Mouse (Mus musculus): ENCODE measurements around the gene Clmp. TPM values are rescaled to one million over a fixed set of nuclear protein-coding genes. Genes with fewer than 3 reads are reported as not detected.
"Not testable (repeated sequence)": the region's sequence is repeated elsewhere in the genome, so short reads cannot be mapped to it uniquely, and the experiment has no call there.

Clmp gene
- polyA plus RNA-seq, 1 experiment from 2014 or later: 56.3 TPM

GRCm38 (mm10) chr9:40785452-40785851 lies 99.7 kb downstream of the Clmp start:
- H3K9ac ChIP-seq (replicated peaks): no peak overlapping the region

GRCm38 (mm10) chr9:40786820-40787219 lies 101.1 kb downstream of the Clmp start:
- H3K9ac ChIP-seq (replicated peaks); H3K27me3 ChIP-seq; ATAC-seq (replicated peaks); H3K27ac ChIP-seq (replicated peaks); H3K9me3 ChIP-seq; H3K4me2 ChIP-seq (replicated peaks); H3K36me3 ChIP-seq; H3K4me3 ChIP-seq: not testable (repeated sequence)
- WGBS: 97% methylated on average over 6 of the region's 6 CpGs
- peaks cover 21% of the 10 kb centered on the region for H3K4me1 ChIP-seq

More at GRCm38 (mm10) chr9:40785452-40785851, 99.7 kb downstream of the Clmp start:
- Histone ChIP-seq H3K9me3 (no peaks in the 10 kb centered on the region), H3K4me1 (peaks cover 21% of the 10 kb centered on the region), H3K36me3 (peaks cover 6% of the 10 kb centered on the region; the same call in 1 of the 2 replicates), H3K27ac (replicated peaks) (peak overlapping the region; percentile 54), H3K27me3 (no peaks in the 10 kb centered on the region), H3K4me2 (replicated peaks) (no peak overlapping the region), H3K4me3 (no peak overlapping the region)
- WGBS: 40% methylated on average over 6 of the region's 6 CpGs
- no peak for ATAC-seq (replicated peaks)

GRCm38 (mm10) chr9:40791864-40792633 lies 106.3 kb downstream of the Clmp start:
- no peak for ATAC-seq (replicated peaks)
- Histone ChIP-seq H3K36me3 (no peaks in the 10 kb centered on the region), H3K4me2 (replicated peaks) (no peak overlapping the region), H3K9me3 (no peaks in the 10 kb centered on the region), H3K4me3 (no peak overlapping the region), H3K27ac (replicated peaks) (no peak overlapping the region), H3K4me1 (no peaks in the 10 kb centered on the region), H3K27me3 (no peaks in the 10 kb centered on the region), H3K9ac (replicated peaks) (no peak overlapping the region)
- 67% methylated on average over 6 of the region's 6 CpGs for WGBS

GRCm38 (mm10) chr9:40793581-40793980 lies 107.8 kb downstream of the Clmp start:
- H3K36me3 ChIP-seq: no peaks in the 10 kb centered on the region
- no peak overlapping the region for H3K27ac ChIP-seq (replicated peaks)
- 99% methylated on average over 5 of the region's 5 CpGs for WGBS
- H3K9me3 ChIP-seq: no peaks in the 10 kb centered on the region
- H3K27me3 ChIP-seq: no peaks in the 10 kb centered on the region
- no peaks in the 10 kb centered on the region for H3K4me1 ChIP-seq
- H3K9ac ChIP-seq (replicated peaks): no peak overlapping the region
- no peak for ATAC-seq (replicated peaks)
- no peak overlapping the region for H3K4me3 ChIP-seq
- no peak overlapping the region for H3K4me2 ChIP-seq (replicated peaks)

- no peak overlapping the region for H3K4me3 ChIP-seq
- H3K9me3 ChIP-seq: no peaks in the 10 kb centered on the region
- no peak overlapping the region for H3K27ac ChIP-seq (replicated peaks)
- no peak for ATAC-seq (replicated peaks)
- 42% methylated on average over 5 of the region's 5 CpGs for WGBS
- H3K4me1 ChIP-seq: peaks cover 4% of the 10 kb centered on the region
- H3K27me3 ChIP-seq: no peaks in the 10 kb centered on the region
- H3K9ac ChIP-seq (replicated peaks): no peak overlapping the region
- H3K4me2 ChIP-seq (replicated peaks): no peak overlapping the region
- H3K36me3 ChIP-seq: no peaks in the 10 kb centered on the region
Measured at GRCm38 (mm10) chr9:40794251-40794650, 108.5 kb downstream of the Clmp start.

GRCm38 (mm10) chr9:40794926-40795325 lies 109.2 kb downstream of the Clmp start:
- Histone ChIP-seq H3K27ac (replicated peaks) (no peak overlapping the region), H3K4me1 (peaks cover 10% of the 10 kb centered on the region), H3K36me3 (no peaks in the 10 kb centered on the region), H3K27me3 (no peaks in the 10 kb centered on the region), H3K4me3 (no peak overlapping the region), H3K9me3 (no peaks in the 10 kb centered on the region), H3K4me2 (replicated peaks) (no peak overlapping the region), H3K9ac (replicated peaks) (no peak overlapping the region)
- ATAC-seq (replicated peaks): no peak
- 79% methylated on average over 5 of the region's 5 CpGs for WGBS

- Histone ChIP-seq H3K4me3 (no peak overlapping the region), H3K27me3 (no peaks in the 10 kb centered on the region), H3K9me3 (no peaks in the 10 kb centered on the region), H3K27ac (replicated peaks) (no peak overlapping the region), H3K9ac (replicated peaks) (no peak overlapping the region), H3K36me3 (no peaks in the 10 kb centered on the region), H3K4me1 (peaks cover 11% of the 10 kb centered on the region), H3K4me2 (replicated peaks) (no peak overlapping the region)
- 82% methylated on average over 2 of the region's 2 CpGs for whole genome bisulfite sequencing
- no peak for ATAC-seq (replicated peaks)
Measured at GRCm38 (mm10) chr9:40795562-40795961, 109.8 kb downstream of the Clmp start.

GRCm38 (mm10) chr9:40796054-40796453 lies 110.3 kb downstream of the Clmp start:
- Histone ChIP-seq H3K36me3 (no peaks in the 10 kb centered on the region), H3K4me2 (replicated peaks) (no peak overlapping the region), H3K9me3 (no peaks in the 10 kb centered on the region), H3K9ac (replicated peaks) (no peak overlapping the region), H3K4me1 (peaks cover 11% of the 10 kb centered on the region), H3K27ac (replicated peaks) (no peak overlapping the region), H3K4me3 (no peak overlapping the region), H3K27me3 (no peaks in the 10 kb centered on the region)
- ATAC-seq (replicated peaks): no peak
- 78% methylated on average over 4 of the region's 4 CpGs for WGBS

GRCm38 (mm10) chr9:40798247-40798960 lies 112.6 kb downstream of the Clmp start:
- no peak overlapping the region for H3K9ac ChIP-seq (replicated peaks)
- ATAC-seq (replicated peaks): no peak
- H3K4me1 ChIP-seq: peaks cover 13% of the 10 kb centered on the region
- no peak overlapping the region for H3K27ac ChIP-seq (replicated peaks)
- no peaks in the 10 kb centered on the region for H3K27me3 ChIP-seq
- WGBS: 84% methylated on average over 9 of the region's 9 CpGs
- no peaks in the 10 kb centered on the region for H3K9me3 ChIP-seq
- H3K4me2 ChIP-seq (replicated peaks): no peak overlapping the region
- H3K36me3 ChIP-seq: peaks cover under 1% of the 10 kb centered on the region; the same call in 1 of the 2 replicates
- no peak overlapping the region for H3K4me3 ChIP-seq

- no peak for ATAC-seq (replicated peaks)
- peak overlapping the region; percentile 99 for H3K27ac ChIP-seq (replicated peaks)
- peaks cover 19% of the 10 kb centered on the region for H3K4me1 ChIP-seq
- no peak overlapping the region for H3K4me2 ChIP-seq (replicated peaks)
- H3K9me3 ChIP-seq: no peaks in the 10 kb centered on the region
- peak overlapping the region; percentile 79 for H3K9ac ChIP-seq (replicated peaks)
- 47% methylated on average over 3 of the region's 3 CpGs for WGBS
- H3K27me3 ChIP-seq: no peaks in the 10 kb centered on the region
- no peak overlapping the region for H3K4me3 ChIP-seq
- H3K36me3 ChIP-seq: peaks cover 7% of the 10 kb centered on the region
Measured at GRCm38 (mm10) chr9:40799112-40799511, 113.3 kb downstream of the Clmp start.

GRCm38 (mm10) chr9:40799837-40800501 lies 114.2 kb downstream of the Clmp start:
- Histone ChIP-seq H3K4me2 (replicated peaks) (peak overlapping the region; percentile 68), H3K36me3 (peaks cover 12% of the 10 kb centered on the region), H3K9ac (replicated peaks) (peak overlapping the region; percentile 79), H3K4me3 (peak overlapping the region; percentile 86), H3K27me3 (no peaks in the 10 kb centered on the region), H3K27ac (replicated peaks) (peak overlapping the region; percentile 99), H3K4me1 (peaks cover 28% of the 10 kb centered on the region), H3K9me3 (no peaks in the 10 kb centered on the region)
- ATAC-seq (replicated peaks): no peak; the same call in 1 of the 2 replicates
- under 1% methylated on average over 30 of the region's 30 CpGs for WGBS
